Mouse (Mus musculus) embryonic facial prominence, embryonic 11.5 days (tissue): ENCODE measurements around the gene Slamf7. TPM values are rescaled to one million over a fixed set of nuclear protein-coding genes. Genes with fewer than 3 reads are reported as not detected.
A peak's percentile ranks its signal among the peaks of the same experiment; 100 is the strongest.

ENCODE experiments used
- ATAC-seq: fragments of 200-750 bp; cut with Nextera tagmentation; replicated peaks from 2 replicates; pipeline ENCODE4 v1.8.0; 2017; ENCODE audit warnings: low read depth; ENCODE audit not compliant: insufficient number of reproducible peaks, low FRiP score, low TSS enrichment
- DNase-seq: peaks from one replicate; pipeline ENCODE4 v3.0.0-alpha.2; 2015; ENCODE audit warnings: low spot score
- H3K27ac ChIP-seq: fragments of 300-500 bp; sonication (generic); replicated peaks from 2 replicates; pipeline ENCODE4 v1.5.1; 2014; ENCODE audit warnings: mild to moderate bottlenecking, low read depth, low read length, control low read depth
- H3K27me3 ChIP-seq: fragments of 300-500 bp; sonication (generic); 2 replicates; pipeline ENCODE4 v1.6.1; 2014; ENCODE audit warnings: mild to moderate bottlenecking, low read length, moderate library complexity, mixed read lengths; ENCODE audit not compliant: control insufficient read depth, insufficient read depth
- H3K36me3 ChIP-seq: fragments of 300-500 bp; sonication (generic); replicated peaks from 2 replicates; pipeline ENCODE4 v1.6.1; 2014; ENCODE audit warnings: low read depth, mild to moderate bottlenecking, low read length, moderate library complexity, mixed read lengths; ENCODE audit not compliant: control insufficient read depth, insufficient read depth
- H3K4me1 ChIP-seq: fragments of 300-500 bp; sonication (generic); 2 replicates; pipeline ENCODE4 v1.6.1; 2014; ENCODE audit warnings: low read length, mixed read lengths; ENCODE audit not compliant: control insufficient read depth, insufficient read depth
- H3K4me2 ChIP-seq: fragments of 300-500 bp; sonication (generic); 2 replicates; pipeline ENCODE4 v1.6.1; 2014; ENCODE audit warnings: low read depth, mild to moderate bottlenecking, control low read depth, low read length, moderate library complexity
- H3K4me3 ChIP-seq: fragments of 300-500 bp; sonication (generic); 2 replicates; pipeline ENCODE4 v1.5.1; 2014; ENCODE audit warnings: low read depth, low read length, control low read depth
- H3K9ac ChIP-seq: fragments of 300-500 bp; sonication (generic); replicated peaks from 2 replicates; pipeline ENCODE4 v1.6.1; 2014; ENCODE audit warnings: mild to moderate bottlenecking, control low read depth, low read length
- H3K9me3 ChIP-seq: fragments of 300-500 bp; sonication (generic); replicated peaks from 2 replicates; pipeline ENCODE4 v1.6.1; 2016; ENCODE audit warnings: mild to moderate bottlenecking, low read length, inconsistent platforms, mixed read lengths; ENCODE audit not compliant: control insufficient read depth
- WGBS: fragments of 180-500 bp; shearing (Covaris S2); extraction: QIAGEN DNeasy Blood & Tissue Kit; methylation state at CpG from one replicate; pipeline ENCODE4 v1.1.7; 2014; 5-methylcytosine and 5-hydroxymethylcytosine counted together
- polyA plus RNA-seq: library from polyadenylated mRNA; unstranded; fragments of >200 nt; fragmentation: Nextera tagmentation; extraction: Ambion mirVana; gene quantifications from 2 replicates; pipeline ENCODE4 v1.2.1, GENCODE M21; 2014

The Slamf7 gene
- polyA plus RNA-seq, result not detected in 2 replicates

- H3K4me3 ChIP-seq, result no peak within 1 kb of the TSS
- H3K9me3 ChIP-seq, result no peaks in the 10 kb centered on the region
- DNase-seq (no peak), ATAC-seq (no peak)
- H3K4me2 ChIP-seq, result no peak within 1 kb of the TSS
- no peak within 1 kb of the TSS for H3K9ac ChIP-seq
- no peaks in the 10 kb centered on the region for H3K27me3 ChIP-seq
- WGBS, result 87% methylated on average over 5 of the region's 5 CpGs
- H3K36me3 ChIP-seq, result no peaks in the 10 kb centered on the region
- H3K4me1 ChIP-seq, result no peaks in the 10 kb centered on the region
- no peak within 1 kb of the TSS for H3K27ac ChIP-seq
Measured at GRCm38 (mm10) chr1:171652734-171653133, at the start of gene Slamf7. Slamf7 (minus strand) TSS chr1:171653035.

- no peak for ATAC-seq
Measured at GRCm38 (mm10) chr1:171698983-171699382, 46.1 kb upstream of the Slamf7 start.

GRCm38 (mm10) chr1:171693918-171694317 lies 41.1 kb upstream of the Slamf7 start:
- no peak overlapping the region for H3K9ac ChIP-seq
- DNase-seq (no peak), ATAC-seq (no peak)
- H3K27me3 ChIP-seq, result no peaks in the 10 kb centered on the region
- H3K4me1 ChIP-seq, result no peaks in the 10 kb centered on the region
- H3K27ac ChIP-seq, result no peak overlapping the region
- H3K4me3 ChIP-seq, result no peak overlapping the region
- no peak overlapping the region for H3K4me2 ChIP-seq
- 86% methylated on average over 1 of the region's 1 CpGs for WGBS
- no peaks in the 10 kb centered on the region for H3K36me3 ChIP-seq
- no peaks in the 10 kb centered on the region for H3K9me3 ChIP-seq

More at GRCm38 (mm10) chr1:171698983-171699382, 46.1 kb upstream of the Slamf7 start:
- H3K4me2 ChIP-seq, result no peak overlapping the region
- no peak overlapping the region for H3K27ac ChIP-seq
- no peaks in the 10 kb centered on the region for H3K36me3 ChIP-seq
- H3K4me3 ChIP-seq, result no peak overlapping the region
- WGBS, result 27% methylated on average over 6 of the region's 6 CpGs
- no peaks in the 10 kb centered on the region for H3K4me1 ChIP-seq
- H3K9me3 ChIP-seq, result no peaks in the 10 kb centered on the region
- peak; percentile 56 for DNase-seq
- no peaks in the 10 kb centered on the region for H3K27me3 ChIP-seq
- no peak overlapping the region for H3K9ac ChIP-seq

GRCm38 (mm10) chr1:171687320-171687719 lies 34.5 kb upstream of the Slamf7 start:
- DNase-seq, result no peak
- no peak overlapping the region for H3K4me2 ChIP-seq
- no peaks in the 10 kb centered on the region for H3K4me1 ChIP-seq
- no peaks in the 10 kb centered on the region for H3K27me3 ChIP-seq
- H3K36me3 ChIP-seq, result no peaks in the 10 kb centered on the region
- H3K27ac ChIP-seq, result no peak overlapping the region
- no peak overlapping the region for H3K4me3 ChIP-seq
- no peak for ATAC-seq
- 83% methylated on average over 4 of the region's 4 CpGs for WGBS
- no peaks in the 10 kb centered on the region for H3K9me3 ChIP-seq
- no peak overlapping the region for H3K9ac ChIP-seq

GRCm38 (mm10) chr1:171684923-171685322 lies 32.1 kb upstream of the Slamf7 start:
- H3K27ac ChIP-seq, result no peak overlapping the region
- H3K27me3 ChIP-seq, result no peaks in the 10 kb centered on the region
- H3K36me3 ChIP-seq, result no peaks in the 10 kb centered on the region
- 90% methylated on average over 9 of the region's 9 CpGs for WGBS
- H3K9ac ChIP-seq, result no peak overlapping the region
- no peak overlapping the region for H3K4me2 ChIP-seq
- DNase-seq, result no peak
- no peak for ATAC-seq
- no peaks in the 10 kb centered on the region for H3K9me3 ChIP-seq
- no peak overlapping the region for H3K4me3 ChIP-seq
- no peaks in the 10 kb centered on the region for H3K4me1 ChIP-seq

GRCm38 (mm10) chr1:171681531-171682299 lies 28.9 kb upstream of the Slamf7 start, which contains the start of gene Cd48:
Cd48 (plus strand) TSS chr1:171682009.
- no peaks in the 10 kb centered on the region for H3K27me3 ChIP-seq
- no peaks in the 10 kb centered on the region for H3K4me1 ChIP-seq
- no peak for ATAC-seq
- H3K27ac ChIP-seq, result no peak within 1 kb of the TSS
- H3K36me3 ChIP-seq, result no peaks in the 10 kb centered on the region
- H3K4me3 ChIP-seq, result no peak within 1 kb of the TSS
- no peaks in the 10 kb centered on the region for H3K9me3 ChIP-seq
- DNase-seq, result no peak
- no peak within 1 kb of the TSS for H3K4me2 ChIP-seq
- WGBS, result 87% methylated on average over 14 of the region's 14 CpGs
- H3K9ac ChIP-seq, result no peak within 1 kb of the TSS

- Histone ChIP-seq H3K4me1 (no peaks in the 10 kb centered on the region), H3K9me3 (no peaks in the 10 kb centered on the region), H3K4me2 (no peak overlapping the region), H3K36me3 (no peaks in the 10 kb centered on the region), H3K9ac (no peak overlapping the region), H3K4me3 (no peak overlapping the region), H3K27ac (no peak overlapping the region), H3K27me3 (no peaks in the 10 kb centered on the region)
- DNase-seq (no peak), ATAC-seq (no peak)
- WGBS, result 89% methylated on average over 7 of the region's 7 CpGs
Measured at GRCm38 (mm10) chr1:171681009-171681408, 28.2 kb upstream of the Slamf7 start.

GRCm38 (mm10) chr1:171677721-171678120 lies 24.9 kb upstream of the Slamf7 start:
- H3K9ac ChIP-seq, result no peak overlapping the region
- no peak overlapping the region for H3K4me2 ChIP-seq
- no peaks in the 10 kb centered on the region for H3K4me1 ChIP-seq
- no peaks in the 10 kb centered on the region for H3K27me3 ChIP-seq
- H3K36me3 ChIP-seq, result no peaks in the 10 kb centered on the region
- ATAC-seq, result no peak
- 77% methylated on average over 1 of the region's 1 CpGs for WGBS
- no peak overlapping the region for H3K4me3 ChIP-seq
- no peak for DNase-seq
- H3K9me3 ChIP-seq, result no peaks in the 10 kb centered on the region
- H3K27ac ChIP-seq, result no peak overlapping the region
